Mouse (Mus musculus): ENCODE results near the gene Gstp2. TPM values are rescaled to one million over a fixed set of nuclear protein-coding genes. Genes with fewer than 3 reads are reported as not detected.
A peak's percentile ranks its signal among the peaks of the same experiment; 100 is the strongest.
"Not testable (repeated sequence)": the region's sequence is repeated elsewhere in the genome, so short reads cannot be mapped to it uniquely, and the experiment has no call there.

Gene Gstp2
- total and polyA plus RNA-seq, 2 experiments from 2014 or later, result 0.52 to 2.2 TPM

GRCm38 (mm10) chr19:4051741-4052515, 6.1 kb upstream of the Gstp2 start:
- no peak overlapping the region for H3K4me3 ChIP-seq (ENCODE audit: low read length)
- peak; percentile 82 for TF ChIP-seq CTCF (IDR thresholded peaks at IDR 0.05; ENCODE audit: low read depth)
- H3K4me1 ChIP-seq (ENCODE audit: insufficient read depth, low read length), result no peaks in the 10 kb centered on the region
- H3K36me3 ChIP-seq (ENCODE audit: insufficient read depth, low read length), result no peaks in the 10 kb centered on the region
- no peaks in the 10 kb centered on the region for H3K27me3 ChIP-seq (ENCODE audit: insufficient read depth, low read length)
- no peak overlapping the region for H3K4me2 ChIP-seq (ENCODE audit: low read depth, low read length)
- no peak overlapping the region for H3K27ac ChIP-seq
- 50% methylated on average over 10 of the region's 10 CpGs for WGBS
- no peak overlapping the region for H3K9ac ChIP-seq (replicated peaks; ENCODE audit: low read length)
- H3K9me3 ChIP-seq (ENCODE audit: low read length), result no peaks in the 10 kb centered on the region
- ATAC-seq, result no peak
- peak; percentile 63 for DNase-seq (ENCODE audit: low spot score)

- Histone ChIP-seq H3K4me1 (ENCODE audit: insufficient read depth, low read length) (no peaks in the 10 kb centered on the region), H3K4me3 (ENCODE audit: low read length) (no peak overlapping the region), H3K9me3 (ENCODE audit: low read length) (no peaks in the 10 kb centered on the region), H3K27ac (no peak overlapping the region), H3K4me2 (ENCODE audit: low read depth, low read length) (no peak overlapping the region), H3K27me3 (ENCODE audit: insufficient read depth, low read length) (no peaks in the 10 kb centered on the region), H3K9ac (replicated peaks; ENCODE audit: low read length) (no peak overlapping the region), H3K36me3 (ENCODE audit: insufficient read depth, low read length) (no peaks in the 10 kb centered on the region)
- TF ChIP-seq CTCF (IDR thresholded peaks at IDR 0.05; ENCODE audit: low read depth), result peak; percentile 5; the same call in 1 of the 2 replicates
- no peak for ATAC-seq
- DNase-seq (ENCODE audit: low spot score), result no peak
- 94% methylated on average over 5 of the region's 5 CpGs for WGBS
Observed at GRCm38 (mm10) chr19:4051016-4051415, 5.2 kb upstream of the Gstp2 start.

- H3K27me3 ChIP-seq (ENCODE audit: insufficient read depth, low read length); ATAC-seq; H3K27ac ChIP-seq; H3K36me3 ChIP-seq (ENCODE audit: insufficient read depth, low read length); H3K4me2 ChIP-seq (ENCODE audit: low read depth, low read length); DNase-seq (ENCODE audit: low spot score); H3K4me1 ChIP-seq (ENCODE audit: insufficient read depth, low read length); H3K4me3 ChIP-seq (ENCODE audit: low read length); H3K9ac ChIP-seq (replicated peaks; ENCODE audit: low read length); H3K9me3 ChIP-seq (ENCODE audit: low read length): not testable (repeated sequence)
- TF ChIP-seq CTCF (IDR thresholded peaks at IDR 0.05; ENCODE audit: low read depth), result 0 out of 2 replicates have a peak, but pooled peaks have one; percentile 15
- WGBS, result 83% methylated on average over 5 of the region's 5 CpGs
Observed at GRCm38 (mm10) chr19:4049069-4049468, 3.2 kb upstream of the Gstp2 start.

- Histone ChIP-seq H3K9ac (replicated peaks; ENCODE audit: low read length) (no peak overlapping the region), H3K4me3 (ENCODE audit: low read length) (no peak overlapping the region), H3K4me1 (ENCODE audit: insufficient read depth, low read length) (no peaks in the 10 kb centered on the region), H3K36me3 (ENCODE audit: insufficient read depth, low read length) (no peaks in the 10 kb centered on the region), H3K9me3 (ENCODE audit: low read length) (no peaks in the 10 kb centered on the region), H3K27ac (no peak overlapping the region), H3K4me2 (ENCODE audit: low read depth, low read length) (no peak overlapping the region), H3K27me3 (ENCODE audit: insufficient read depth, low read length) (no peaks in the 10 kb centered on the region)
- TF ChIP-seq CTCF (IDR thresholded peaks at IDR 0.05; ENCODE audit: low read depth), result peak; percentile 80
- ATAC-seq (no peak), DNase-seq (ENCODE audit: low spot score) (peak; percentile 90)
- WGBS, result 16% methylated on average over 4 of the region's 4 CpGs
Observed at GRCm38 (mm10) chr19:4047859-4048258, 2.0 kb upstream of the Gstp2 start.

GRCm38 (mm10) chr19:4046866-4047254, 1.0 kb upstream of the Gstp2 start:
- Histone ChIP-seq H3K4me2 (ENCODE audit: low read depth, low read length) (no peak overlapping the region), H3K27me3 (ENCODE audit: insufficient read depth, low read length) (no peaks in the 10 kb centered on the region), H3K27ac (no peak overlapping the region), H3K36me3 (ENCODE audit: insufficient read depth, low read length) (no peaks in the 10 kb centered on the region), H3K4me3 (ENCODE audit: low read length) (no peak overlapping the region), H3K4me1 (ENCODE audit: insufficient read depth, low read length) (no peaks in the 10 kb centered on the region), H3K9ac (replicated peaks; ENCODE audit: low read length) (no peak overlapping the region), H3K9me3 (ENCODE audit: low read length) (no peaks in the 10 kb centered on the region)
- TF ChIP-seq CTCF (IDR thresholded peaks at IDR 0.05; ENCODE audit: low read depth), result no peak
- WGBS, result 84% methylated on average over 8 of the region's 8 CpGs
- DNase-seq (ENCODE audit: low spot score), result no peak
- no peak for ATAC-seq

GRCm38 (mm10) chr19:4044109-4044508, 1.7 kb downstream of the Gstp2 start:
- not testable (repeated sequence) for H3K4me1 ChIP-seq (ENCODE audit: insufficient read depth, low read length); H3K36me3 ChIP-seq (ENCODE audit: insufficient read depth, low read length); H3K4me2 ChIP-seq (ENCODE audit: low read depth, low read length); H3K9ac ChIP-seq (replicated peaks; ENCODE audit: low read length); H3K9me3 ChIP-seq (ENCODE audit: low read length); DNase-seq (ENCODE audit: low spot score); H3K27me3 ChIP-seq (ENCODE audit: insufficient read depth, low read length); H3K27ac ChIP-seq; ATAC-seq; H3K4me3 ChIP-seq (ENCODE audit: low read length)
- WGBS, result 92% methylated on average over 5 of the region's 5 CpGs

- H3K27me3 ChIP-seq (ENCODE audit: insufficient read depth, low read length), result no peaks in the 10 kb centered on the region
- no peak overlapping the region for H3K4me2 ChIP-seq (ENCODE audit: low read depth, low read length)
- DNase-seq (ENCODE audit: low spot score) (no peak), ATAC-seq (no peak)
- H3K9me3 ChIP-seq (ENCODE audit: low read length), result no peaks in the 10 kb centered on the region
- 70% methylated on average over 14 of the region's 14 CpGs for WGBS
- H3K36me3 ChIP-seq (ENCODE audit: insufficient read depth, low read length), result no peaks in the 10 kb centered on the region
- no peak overlapping the region for H3K4me3 ChIP-seq (ENCODE audit: low read length)
- H3K9ac ChIP-seq (replicated peaks; ENCODE audit: low read length), result no peak overlapping the region
- TF ChIP-seq CTCF (IDR thresholded peaks at IDR 0.05; ENCODE audit: low read depth), result no peak
- H3K4me1 ChIP-seq (ENCODE audit: insufficient read depth, low read length), result no peaks in the 10 kb centered on the region
- no peak overlapping the region for H3K27ac ChIP-seq
Observed at GRCm38 (mm10) chr19:4042124-4042523, 3.7 kb downstream of the Gstp2 start.

GRCm38 (mm10) chr19:4041500-4041899, 4.3 kb downstream of the Gstp2 start:
- not testable (repeated sequence) for H3K27me3 ChIP-seq (ENCODE audit: insufficient read depth, low read length); H3K9me3 ChIP-seq (ENCODE audit: low read length); H3K27ac ChIP-seq; H3K4me1 ChIP-seq (ENCODE audit: insufficient read depth, low read length); H3K36me3 ChIP-seq (ENCODE audit: insufficient read depth, low read length); H3K4me3 ChIP-seq (ENCODE audit: low read length); DNase-seq (ENCODE audit: low spot score); H3K4me2 ChIP-seq (ENCODE audit: low read depth, low read length); H3K9ac ChIP-seq (replicated peaks; ENCODE audit: low read length); ATAC-seq
- WGBS, result 73% methylated on average over 3 of the region's 4 CpGs

GRCm38 (mm10) chr19:4040941-4041340, 4.9 kb downstream of the Gstp2 start:
- H3K36me3 ChIP-seq (ENCODE audit: insufficient read depth, low read length); DNase-seq (ENCODE audit: low spot score); ATAC-seq; H3K4me2 ChIP-seq (ENCODE audit: low read depth, low read length); H3K4me1 ChIP-seq (ENCODE audit: insufficient read depth, low read length); H3K9me3 ChIP-seq (ENCODE audit: low read length); H3K27me3 ChIP-seq (ENCODE audit: insufficient read depth, low read length); H3K9ac ChIP-seq (replicated peaks; ENCODE audit: low read length); H3K4me3 ChIP-seq (ENCODE audit: low read length); H3K27ac ChIP-seq: not testable (repeated sequence)
- 81% methylated on average over 5 of the region's 5 CpGs for WGBS
